Mouse (Mus musculus): ENCODE measurements around the gene Fzd7. TPM values are rescaled to one million over a fixed set of nuclear protein-coding genes. Genes with fewer than 3 reads are reported as not detected.
A peak's percentile ranks its signal among the peaks of the same experiment; 100 is the strongest.

Fzd7 gene
- polyA plus RNA-seq, 1 experiment from 2014 or later = 3.9 TPM

DNA sequence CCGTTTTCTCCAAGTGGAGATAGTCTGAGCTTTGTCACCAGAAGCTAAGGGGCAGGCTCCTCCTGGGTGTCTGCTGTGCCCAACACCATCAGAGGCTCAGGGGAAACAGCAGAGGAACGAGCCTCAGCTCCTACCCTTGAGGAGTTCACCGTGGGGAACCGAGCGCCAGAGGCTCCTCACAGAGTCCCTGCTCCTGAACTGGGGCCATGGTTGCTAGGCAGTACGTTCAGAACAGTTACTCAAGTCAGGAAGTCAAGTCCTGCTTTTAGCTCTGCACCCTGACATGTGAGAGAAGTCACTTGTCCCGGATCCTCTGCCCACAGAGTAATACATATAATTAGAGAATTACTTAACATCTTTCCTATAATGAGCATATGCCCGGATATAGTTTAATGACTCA is 23.3 kb upstream of the Fzd7 start:
- Histone ChIP-seq H3K36me3 (ENCODE audit: control insufficient read depth, insufficient read depth, low read length) (no peaks in the 10 kb centered on the region), H3K27ac (replicated peaks) (0 out of 2 replicates have a peak overlapping the region, but pooled peaks have one; percentile 25), H3K4me2 (replicated peaks; ENCODE audit: low read depth) (no peak overlapping the region), H3K9me3 (ENCODE audit: control insufficient read depth, low read length) (no peaks in the 10 kb centered on the region), H3K4me3 (ENCODE audit: low read depth, low read length) (no peak overlapping the region), H3K27me3 (ENCODE audit: control insufficient read depth, insufficient read depth, low read length) (no peaks in the 10 kb centered on the region), H3K4me1 (replicated peaks; ENCODE audit: control insufficient read depth, insufficient read depth) (no peaks in the 10 kb centered on the region), H3K9ac (ENCODE audit: low read length) (no peak overlapping the region)
- no peak for DNase-seq (ENCODE audit: low spot score)
- no peak for TF ChIP-seq CTCF (IDR thresholded peaks at IDR 0.05; ENCODE audit: low read depth)
- no peak for TF ChIP-seq EP300 (optimal IDR thresholded peaks at IDR 0.05)
- 22% methylated on average over 8 of the region's 8 CpGs for WGBS
- 0 out of 2 replicates have a peak, but pooled peaks have one; percentile 29 for ATAC-seq (ENCODE audit: low FRiP score, low TSS enrichment)

DNA sequence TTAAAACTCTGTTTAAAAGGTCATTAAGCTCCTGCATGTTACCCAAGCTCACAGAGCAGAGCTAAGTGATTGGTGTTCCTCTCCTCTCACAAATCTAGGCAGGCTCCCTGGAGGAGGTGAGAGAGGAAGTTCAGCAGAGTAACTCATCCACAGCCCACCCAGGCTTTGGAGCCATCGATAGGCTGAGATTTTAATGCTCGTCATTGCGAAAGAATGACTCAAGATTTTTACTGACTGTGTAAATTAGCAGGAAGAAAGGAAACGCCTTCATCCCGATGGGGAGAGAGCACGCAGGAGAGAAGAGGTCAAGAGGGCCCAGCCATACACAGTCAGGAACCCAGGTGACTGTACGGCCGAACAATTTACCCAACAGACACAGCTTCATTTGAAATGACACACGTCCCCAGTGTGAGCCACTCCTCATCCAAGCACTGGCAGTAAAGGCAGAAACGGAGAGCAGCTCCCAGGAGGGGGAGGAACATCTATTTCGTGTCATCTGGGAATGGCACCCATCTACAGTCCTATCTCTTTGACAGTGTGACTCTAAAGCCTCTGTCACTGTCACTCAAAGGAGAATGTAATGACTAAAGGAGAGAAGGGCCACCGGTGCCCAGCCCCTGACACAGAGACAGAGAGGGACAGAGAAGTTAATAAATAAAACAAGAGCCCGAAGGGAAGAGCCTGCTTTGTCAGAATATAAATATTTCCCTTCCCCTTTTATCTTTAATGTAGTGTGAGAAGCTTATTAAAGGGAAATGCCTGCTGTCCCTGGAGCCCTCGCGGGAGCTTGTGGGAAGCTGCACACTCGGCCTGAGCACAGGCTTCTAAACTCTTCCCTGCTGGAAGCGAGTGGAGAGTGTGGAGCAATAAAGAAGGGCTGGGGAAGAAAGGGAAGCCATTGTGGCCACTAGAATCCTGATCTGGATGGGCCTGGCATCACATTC is 17.3 kb upstream of the Fzd7 start:
- H3K9ac ChIP-seq (ENCODE audit: low read length) = no peak overlapping the region
- WGBS = 42% methylated on average over 17 of the region's 17 CpGs
- no peaks in the 10 kb centered on the region for H3K9me3 ChIP-seq (ENCODE audit: control insufficient read depth, low read length)
- H3K36me3 ChIP-seq (ENCODE audit: control insufficient read depth, insufficient read depth, low read length) = no peaks in the 10 kb centered on the region
- no peak overlapping the region for H3K4me3 ChIP-seq (ENCODE audit: low read depth, low read length)
- no peaks in the 10 kb centered on the region for H3K27me3 ChIP-seq (ENCODE audit: control insufficient read depth, insufficient read depth, low read length)
- peak; percentile 63; the same call in 1 of the 2 replicates for ATAC-seq (ENCODE audit: low FRiP score, low TSS enrichment)
- H3K4me2 ChIP-seq (replicated peaks; ENCODE audit: low read depth) = no peak overlapping the region
- no peaks in the 10 kb centered on the region for H3K4me1 ChIP-seq (replicated peaks; ENCODE audit: control insufficient read depth, insufficient read depth)
- H3K27ac ChIP-seq (replicated peaks) = no peak overlapping the region
- DNase-seq (ENCODE audit: low spot score) = no peak
- no peak for TF ChIP-seq CTCF (IDR thresholded peaks at IDR 0.05; ENCODE audit: low read depth)
- TF ChIP-seq EP300 (optimal IDR thresholded peaks at IDR 0.05) = no peak

DNA sequence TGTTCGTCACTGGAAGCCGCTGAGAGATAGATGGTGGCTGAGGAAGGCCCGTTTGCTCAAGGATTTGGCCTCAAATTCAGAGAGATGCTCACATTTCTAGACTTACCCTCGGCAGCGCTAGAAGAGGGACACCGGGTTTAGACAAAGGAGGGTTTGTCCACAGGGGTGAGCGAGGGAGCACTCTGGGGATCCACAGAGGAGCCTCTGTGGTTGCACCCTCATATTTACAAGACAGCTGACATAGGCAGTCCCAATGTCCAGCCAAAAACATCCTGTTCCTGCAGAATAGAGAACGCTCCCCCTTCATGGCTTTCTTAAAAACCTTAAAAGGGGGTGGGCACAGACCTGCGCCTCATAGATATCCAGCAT is 16.6 kb upstream of the Fzd7 start:
- ATAC-seq (ENCODE audit: low FRiP score, low TSS enrichment) = no peak
- H3K9me3 ChIP-seq (ENCODE audit: control insufficient read depth, low read length) = no peaks in the 10 kb centered on the region
- H3K27me3 ChIP-seq (ENCODE audit: control insufficient read depth, insufficient read depth, low read length) = no peaks in the 10 kb centered on the region
- H3K27ac ChIP-seq (replicated peaks) = no peak overlapping the region
- H3K36me3 ChIP-seq (ENCODE audit: control insufficient read depth, insufficient read depth, low read length) = no peaks in the 10 kb centered on the region
- TF ChIP-seq CTCF (IDR thresholded peaks at IDR 0.05; ENCODE audit: low read depth) = no peak
- TF ChIP-seq EP300 (optimal IDR thresholded peaks at IDR 0.05) = no peak
- H3K4me1 ChIP-seq (replicated peaks; ENCODE audit: control insufficient read depth, insufficient read depth) = no peaks in the 10 kb centered on the region
- H3K9ac ChIP-seq (ENCODE audit: low read length) = no peak overlapping the region
- DNase-seq (ENCODE audit: low spot score) = no peak
- 83% methylated on average over 9 of the region's 9 CpGs for WGBS
- no peak overlapping the region for H3K4me2 ChIP-seq (replicated peaks; ENCODE audit: low read depth)
- no peak overlapping the region for H3K4me3 ChIP-seq (ENCODE audit: low read depth, low read length)

DNA sequence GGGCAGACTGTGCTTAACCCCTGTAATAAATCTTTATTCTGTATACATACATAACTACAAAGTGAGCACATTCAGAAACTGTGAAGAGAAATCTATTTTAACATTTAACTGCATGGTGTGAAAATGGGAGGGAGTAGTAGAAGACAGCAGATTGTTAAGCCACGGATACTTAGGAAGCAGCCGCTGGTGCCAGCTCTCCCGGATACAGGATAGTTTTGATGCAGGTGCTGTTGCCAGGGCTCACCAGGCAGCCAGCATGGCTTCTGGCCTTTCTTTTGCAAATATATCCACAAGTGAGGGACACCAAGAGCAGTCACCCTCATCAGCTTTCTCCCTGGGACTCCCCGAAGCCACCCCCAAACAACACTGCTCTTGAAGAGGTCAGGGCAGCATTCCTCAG is 13.1 kb upstream of the Fzd7 start:
- Histone ChIP-seq H3K9ac (ENCODE audit: low read length) (no peak overlapping the region), H3K4me2 (replicated peaks; ENCODE audit: low read depth) (no peak overlapping the region), H3K9me3 (ENCODE audit: control insufficient read depth, low read length) (no peaks in the 10 kb centered on the region), H3K27me3 (ENCODE audit: control insufficient read depth, insufficient read depth, low read length) (no peaks in the 10 kb centered on the region), H3K4me1 (replicated peaks; ENCODE audit: control insufficient read depth, insufficient read depth) (0 out of 2 replicates have a peak, but pooled peaks cover 2% of the 10 kb centered on the region), H3K36me3 (ENCODE audit: control insufficient read depth, insufficient read depth, low read length) (no peaks in the 10 kb centered on the region), H3K27ac (replicated peaks) (no peak overlapping the region), H3K4me3 (ENCODE audit: low read depth, low read length) (no peak overlapping the region)
- 55% methylated on average over 4 of the region's 4 CpGs for WGBS
- no peak for TF ChIP-seq EP300 (optimal IDR thresholded peaks at IDR 0.05)
- TF ChIP-seq CTCF (IDR thresholded peaks at IDR 0.05; ENCODE audit: low read depth) = no peak
- DNase-seq (ENCODE audit: low spot score) (no peak), ATAC-seq (ENCODE audit: low FRiP score, low TSS enrichment) (no peak)

DNA sequence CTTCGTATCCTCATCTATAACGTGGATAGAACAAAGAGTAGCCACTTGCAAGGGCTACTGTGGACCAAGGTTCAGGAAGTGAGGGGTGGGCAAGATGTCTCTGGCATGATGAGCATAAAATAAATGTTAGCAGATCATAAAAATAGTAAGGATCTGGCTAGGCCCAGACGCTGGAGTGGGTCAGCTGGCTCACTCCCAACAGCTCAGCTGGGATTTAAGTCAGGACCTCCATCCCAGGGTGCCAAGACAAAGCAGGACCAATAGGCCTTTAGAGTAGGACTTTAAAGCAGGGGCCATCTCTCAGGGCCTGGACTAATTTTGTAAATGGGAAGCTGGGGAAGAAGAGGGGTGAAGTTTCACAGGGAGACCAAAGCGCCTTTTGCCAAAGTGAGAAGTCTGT is 11.5 kb upstream of the Fzd7 start:
- Histone ChIP-seq H3K9me3 (ENCODE audit: control insufficient read depth, low read length) (no peaks in the 10 kb centered on the region), H3K4me3 (ENCODE audit: low read depth, low read length) (no peak overlapping the region), H3K36me3 (ENCODE audit: control insufficient read depth, insufficient read depth, low read length) (no peaks in the 10 kb centered on the region), H3K9ac (ENCODE audit: low read length) (no peak overlapping the region), H3K27ac (replicated peaks) (no peak overlapping the region), H3K27me3 (ENCODE audit: control insufficient read depth, insufficient read depth, low read length) (no peaks in the 10 kb centered on the region), H3K4me1 (replicated peaks; ENCODE audit: control insufficient read depth, insufficient read depth) (0 out of 2 replicates have a peak, but pooled peaks cover 2% of the 10 kb centered on the region), H3K4me2 (replicated peaks; ENCODE audit: low read depth) (no peak overlapping the region)
- WGBS = 66% methylated on average over 4 of the region's 4 CpGs
- ATAC-seq (ENCODE audit: low FRiP score, low TSS enrichment) (0 out of 2 replicates have a peak, but pooled peaks have one; percentile 24), DNase-seq (ENCODE audit: low spot score) (no peak)
- TF ChIP-seq CTCF (IDR thresholded peaks at IDR 0.05; ENCODE audit: low read depth) (no peak), EP300 (optimal IDR thresholded peaks at IDR 0.05) (no peak)
